Mouse (Mus musculus) layer of hippocampus, adult 2 months (tissue): Measurements from ENCODE around the gene Abca8b. TPM values are rescaled to one million over a fixed set of nuclear protein-coding genes. Genes with fewer than 3 reads are reported as not detected.
A peak's percentile ranks its signal among the peaks of the same experiment; 100 is the strongest.

ENCODE experiments used
- DNase-seq, 2 experiments: peaks; one replicate each; pipeline ENCODE4 v3.0.0; 2022; ENCODE audit warnings: low spot score in 2 of 2
- H3K27ac ChIP-seq: fragments of 200-600 bp; 2 replicates; pipeline ENCODE4 v1.8.1; 2022
- H3K4me3 ChIP-seq: fragments of 200-600 bp; 2 replicates; pipeline ENCODE4 v1.8.1; 2022; ENCODE audit warnings: mild to moderate bottlenecking
- CTCF ChIP-seq: fragments of 200-600 bp; conservative IDR thresholded peaks from 2 replicates; pipeline ENCODE4 v1.8.1; 2022; ENCODE audit warnings: antibody characterized with exemption, mild to moderate bottlenecking, moderate library complexity
- total RNA-seq, 2 experiments: library from RNA; stranded (reverse); gene quantifications; 2 replicates each; pipeline ENCODE4 v1.2.3; 2021

Abca8b gene
- total RNA-seq, 2 experiments from 2014 or later: 11.2 to 11.9 TPM

GRCm38 (mm10) chr11:109908207-109909031 lies 87.2 kb downstream of the Abca8b start:
- no peak for DNase-seq
- H3K27ac ChIP-seq: no peak overlapping the region
- H3K4me3 ChIP-seq: no peak overlapping the region

DNA sequence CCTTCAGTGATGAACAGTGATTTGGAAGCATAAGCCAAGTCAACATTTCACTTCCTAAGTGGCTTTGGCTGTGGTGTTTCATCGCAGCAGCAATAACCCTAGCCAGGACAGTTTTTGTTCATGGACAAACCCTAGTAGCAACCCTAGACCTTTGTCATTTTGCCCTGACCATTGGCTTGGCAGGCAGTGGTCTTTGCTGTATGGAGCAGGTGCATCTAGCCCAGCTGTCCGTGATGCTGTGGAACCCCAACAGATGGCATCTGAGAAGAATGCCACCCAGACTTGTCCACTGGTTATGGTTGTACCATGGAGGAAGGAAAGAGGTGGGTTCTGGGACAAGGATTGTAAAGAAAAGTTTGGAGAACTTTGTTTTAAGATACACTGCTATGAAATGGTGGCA lies 88.1 kb downstream of the Abca8b start:
- TF ChIP-seq CTCF: no peak

More at GRCm38 (mm10) chr11:109908207-109909031, 87.2 kb downstream of the Abca8b start:
- TF ChIP-seq CTCF: no peak

GRCm38 (mm10) chr11:109902616-109903598 lies 92.7 kb downstream of the Abca8b start:
- Histone ChIP-seq H3K4me3 (no peak overlapping the region), H3K27ac (peak overlapping the region; percentile 11; the same call in 1 of the 2 replicates)
- TF ChIP-seq CTCF: no peak
- DNase-seq: peak; percentile 35 to 55

More for the DNA sequence above, 88.1 kb downstream of the Abca8b start:
- no peak overlapping the region for H3K4me3 ChIP-seq
- no peak for DNase-seq
- H3K27ac ChIP-seq: no peak overlapping the region

- no peak for DNase-seq
- Histone ChIP-seq H3K27ac (no peak overlapping the region), H3K4me3 (no peak overlapping the region)
- no peak for TF ChIP-seq CTCF
These were observed 95.0 kb downstream of the Abca8b start for GRCm38 (mm10) chr11:109900491-109901241.

DNA sequence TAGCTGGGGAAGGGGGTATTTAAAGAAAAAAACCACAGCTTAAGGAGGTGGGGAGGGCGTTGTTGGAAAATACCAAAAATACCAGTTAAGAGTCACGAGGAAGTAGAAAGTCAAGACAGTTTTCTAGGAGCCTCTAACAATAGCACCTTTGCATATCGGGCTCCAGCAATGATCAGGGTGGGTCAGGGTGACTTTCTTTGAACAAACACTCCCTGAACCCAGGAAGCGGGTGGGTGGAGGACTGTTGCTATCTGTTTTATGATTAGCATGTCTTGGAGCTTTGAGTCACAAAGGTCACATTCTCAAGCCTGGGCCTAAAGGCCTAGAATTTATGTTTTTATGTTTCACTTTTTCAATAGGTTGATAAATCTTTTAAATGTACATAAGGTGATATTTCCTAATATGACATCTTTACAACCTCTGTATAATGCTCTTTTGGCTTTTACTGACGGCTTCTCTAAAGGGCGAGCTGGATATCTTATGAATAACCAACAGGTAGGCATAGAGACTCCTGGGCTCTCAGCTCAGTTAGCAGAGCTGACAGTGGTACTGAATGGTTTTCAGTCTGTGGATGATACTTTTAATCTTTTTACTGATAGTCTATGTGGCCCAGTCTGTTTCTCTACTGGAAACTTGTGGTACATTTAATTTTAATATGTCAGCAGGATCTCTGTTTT lies 96.7 kb downstream of the Abca8b start:
- no peak for TF ChIP-seq CTCF
- DNase-seq: no peak
- no peak overlapping the region for H3K4me3 ChIP-seq
- no peak overlapping the region for H3K27ac ChIP-seq

- TF ChIP-seq CTCF: no peak
- Histone ChIP-seq H3K4me3 (no peak overlapping the region), H3K27ac (no peak overlapping the region)
- no peak for DNase-seq
These were observed 99.6 kb downstream of the Abca8b start for GRCm38 (mm10) chr11:109895952-109896530.

DNA sequence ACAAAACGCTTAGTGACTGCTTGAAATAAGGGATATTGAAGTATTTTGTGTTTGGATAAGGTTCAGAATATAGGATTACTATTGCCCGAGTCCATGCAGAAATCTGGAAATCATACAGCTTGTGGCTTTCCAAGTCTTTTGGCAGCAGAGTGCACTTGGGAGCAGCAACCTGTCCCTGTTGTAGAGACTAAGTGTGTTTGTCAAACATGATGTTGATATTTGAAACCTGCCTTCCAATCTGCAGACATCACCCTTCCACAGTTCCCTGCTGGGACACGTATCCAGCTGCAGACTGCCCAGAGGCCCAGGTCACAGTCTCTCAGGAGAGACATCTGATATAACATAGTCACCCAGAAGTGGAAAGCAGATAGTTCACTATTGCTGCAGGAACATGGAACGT lies 100.1 kb downstream of the Abca8b start:
- no peak overlapping the region for H3K27ac ChIP-seq
- no peak for TF ChIP-seq CTCF
- DNase-seq: no peak
- no peak overlapping the region for H3K4me3 ChIP-seq

- TF ChIP-seq CTCF: no peak
- no peak overlapping the region for H3K4me3 ChIP-seq
- no peak overlapping the region for H3K27ac ChIP-seq
- DNase-seq: no peak
These were observed 101.5 kb downstream of the Abca8b start for GRCm38 (mm10) chr11:109893894-109894804.

DNA sequence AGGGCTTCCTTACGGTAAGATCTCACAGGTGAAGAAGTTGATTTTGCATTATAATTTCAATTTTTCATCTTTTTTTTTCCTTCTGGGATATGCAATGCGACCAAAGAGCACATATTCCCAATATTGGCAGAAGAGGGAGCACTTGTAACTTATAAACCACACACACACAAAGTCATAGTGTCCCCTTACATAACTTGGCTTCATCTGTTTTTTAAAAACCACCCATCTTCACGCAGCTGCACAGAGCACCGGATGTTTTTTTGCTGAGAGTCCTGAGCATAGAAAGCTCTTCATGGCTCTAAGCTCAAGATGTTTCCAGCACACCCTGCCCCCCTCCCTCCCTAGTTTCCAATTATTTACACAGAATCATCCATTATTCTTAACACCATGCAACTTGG lies 103.7 kb downstream of the Abca8b start:
- peak; percentile 76 for TF ChIP-seq CTCF
- Histone ChIP-seq H3K4me3 (no peak overlapping the region), H3K27ac (peak overlapping the region; percentile 29; the same call in 1 of the 2 replicates)
- DNase-seq: peak; percentile 33 to 52

DNA sequence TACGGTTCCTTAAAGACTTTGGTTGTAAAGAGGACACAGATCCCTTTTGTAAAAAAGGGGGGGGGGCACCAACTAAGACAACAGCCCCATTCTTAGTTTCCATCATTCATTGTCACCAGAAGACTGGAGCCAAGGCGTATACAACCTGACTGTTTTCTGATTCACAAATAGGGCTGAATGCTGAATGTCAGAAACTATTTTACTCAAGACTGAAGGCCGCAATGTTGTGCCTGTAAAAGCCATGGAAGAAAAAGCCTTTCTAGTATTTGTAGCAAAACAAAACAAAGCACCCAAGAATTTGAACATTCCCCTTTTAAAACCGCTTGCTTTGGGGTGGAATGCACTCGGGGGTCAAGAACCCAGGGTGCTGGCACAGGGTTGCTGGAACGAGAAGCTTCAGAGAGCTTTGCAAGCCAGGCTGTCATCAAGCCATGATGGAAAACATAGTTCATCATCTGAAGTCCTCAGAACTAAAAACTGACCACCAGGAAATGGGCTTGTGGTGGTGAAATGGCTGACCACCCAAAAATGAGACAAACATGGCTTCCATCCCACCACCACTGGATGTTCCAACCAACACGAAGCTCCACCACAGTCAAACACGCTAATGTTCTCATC lies 104.2 kb downstream of the Abca8b start:
- no peak for TF ChIP-seq CTCF
- no peak overlapping the region for H3K27ac ChIP-seq
- no peak for DNase-seq
- no peak overlapping the region for H3K4me3 ChIP-seq
